Mouse (Mus musculus): Measurements from ENCODE around the gene Lrp8.

The Lrp8 gene

GRCm38 (mm10) chr4:107802185-107802449, at the start of gene Lrp8:
Lrp8 (plus strand) TSS chr4:107802261.
- DNase-seq: no peak

GRCm38 (mm10) chr4:107756222-107756621, 45.8 kb upstream of the Lrp8 start:
- peak; percentile 62 for DNase-seq

- DNase-seq: no peak
Observed at GRCm38 (mm10) chr4:107757487-107758470, 44.3 kb upstream of the Lrp8 start.

- no peak for DNase-seq
Observed at GRCm38 (mm10) chr4:107758938-107759337, 43.1 kb upstream of the Lrp8 start.

GRCm38 (mm10) chr4:107763001-107763400, 39.1 kb upstream of the Lrp8 start:
- DNase-seq: no peak

GRCm38 (mm10) chr4:107763598-107763997, 38.5 kb upstream of the Lrp8 start:
- DNase-seq: no peak

GRCm38 (mm10) chr4:107765196-107765813, 36.8 kb upstream of the Lrp8 start:
- DNase-seq: no peak

GRCm38 (mm10) chr4:107766182-107766581, 35.9 kb upstream of the Lrp8 start:
- DNase-seq: no peak

GRCm38 (mm10) chr4:107772122-107772825, 29.8 kb upstream of the Lrp8 start:
- no peak for DNase-seq

GRCm38 (mm10) chr4:107774868-107775267, 27.2 kb upstream of the Lrp8 start:
- DNase-seq: no peak

- peak; percentile 57 for DNase-seq
Observed at GRCm38 (mm10) chr4:107775672-107776071, 26.4 kb upstream of the Lrp8 start.

- DNase-seq: no peak
Observed at GRCm38 (mm10) chr4:107776990-107777673, 24.9 kb upstream of the Lrp8 start.

GRCm38 (mm10) chr4:107783541-107783940, 18.5 kb upstream of the Lrp8 start:
- DNase-seq: no peak

GRCm38 (mm10) chr4:107788841-107789240, 13.2 kb upstream of the Lrp8 start:
- no peak for DNase-seq

GRCm38 (mm10) chr4:107800801-107801200, 1.3 kb upstream of the Lrp8 start:
- DNase-seq: no peak

- DNase-seq: peak; percentile 90
Observed at GRCm38 (mm10) chr4:107801366-107802184, 486 bp upstream of the Lrp8 start.

GRCm38 (mm10) chr4:107802450-107803331, 630 bp downstream of the Lrp8 start:
- DNase-seq: peak; percentile 75

- peak; percentile 93 for DNase-seq
Observed at GRCm38 (mm10) chr4:107803351-107804106, 1.5 kb downstream of the Lrp8 start.

GRCm38 (mm10) chr4:107805491-107805890, 3.4 kb downstream of the Lrp8 start:
- no peak for DNase-seq

GRCm38 (mm10) chr4:107807796-107808195, 5.7 kb downstream of the Lrp8 start:
- no peak for DNase-seq
